Mouse (Mus musculus): Measurements from ENCODE around the gene Fcho1.

DNA sequence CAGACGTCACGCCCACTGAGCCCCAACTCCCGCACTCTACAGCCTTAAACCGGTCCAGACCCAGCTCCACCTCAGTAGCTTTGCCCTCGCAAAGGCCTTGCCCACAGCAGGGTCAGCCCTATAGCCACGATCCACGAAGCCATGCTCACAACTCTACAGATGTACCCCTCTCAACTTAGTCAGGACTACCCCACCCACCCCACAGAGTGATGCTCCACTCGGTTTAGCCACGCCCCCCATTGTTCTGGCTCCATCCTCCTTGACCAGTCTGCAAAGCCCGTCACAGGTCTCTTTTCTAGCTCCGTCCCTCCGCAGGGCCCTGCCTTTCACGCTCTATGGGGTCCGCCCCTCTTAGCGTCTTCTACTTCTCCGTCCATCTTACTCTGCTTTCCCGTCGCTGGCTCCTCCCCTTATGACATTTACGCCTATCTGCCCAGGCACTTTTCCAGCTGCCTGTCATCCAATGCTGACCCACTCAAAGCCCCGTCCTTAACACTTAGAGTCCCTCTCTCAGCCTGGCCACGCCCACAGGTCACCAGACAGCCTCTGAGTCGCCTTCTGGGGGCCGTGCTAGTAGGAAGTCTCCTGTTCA is 39.3 kb downstream of the Fcho1 start:
- TF ChIP-seq POLR2A (IDR thresholded peaks at IDR 0.05; ENCODE audit: insufficient read depth, low read length), result no peak
- no peak for TF ChIP-seq CTCF (IDR thresholded peaks at IDR 0.05; ENCODE audit: low read depth, low read length)

All from ES-Bruce4 (cell line).